Mouse (Mus musculus) layer of hippocampus, adult 9-10 months (tissue): ENCODE results near the gene Slc35b2.

Experiments used
- DNase-seq: peaks from one replicate; pipeline ENCODE4 v3.0.0; 2022; ENCODE audit warnings: low spot score

The Slc35b2 gene

GRCm38 (mm10) chr17:45565103-45565502, 1.4 kb downstream of the Slc35b2 start:
- DNase-seq = no peak

- DNase-seq = no peak
Measured at GRCm38 (mm10) chr17:45566031-45566359, 2.3 kb downstream of the Slc35b2 start.

- DNase-seq = no peak
Measured at GRCm38 (mm10) chr17:45566360-45567161, 2.9 kb downstream of the Slc35b2 start.

- no peak for DNase-seq
Measured at GRCm38 (mm10) chr17:45567162-45567601, 3.5 kb downstream of the Slc35b2 start.

- DNase-seq = no peak
Measured at GRCm38 (mm10) chr17:45568990-45569389, 5.3 kb downstream of the Slc35b2 start.

- no peak for DNase-seq
Measured at GRCm38 (mm10) chr17:45569999-45570398, 6.3 kb downstream of the Slc35b2 start.

- no peak for DNase-seq
Measured at GRCm38 (mm10) chr17:45572103-45573086, 8.7 kb downstream of the Slc35b2 start.

- DNase-seq = peak; percentile 96
Measured at GRCm38 (mm10) chr17:45573087-45573779, 9.6 kb downstream of the Slc35b2 start, which contains the start of gene Hsp90ab1. Gene Hsp90ab1 (minus strand): TSS chr17:45573271.

- peak; percentile 93 for DNase-seq
Measured at GRCm38 (mm10) chr17:45573780-45574123, 10.1 kb downstream of the Slc35b2 start.

GRCm38 (mm10) chr17:45574129-45574761, 10.6 kb downstream of the Slc35b2 start:
- peak; percentile 77 for DNase-seq

- no peak for DNase-seq
Measured at GRCm38 (mm10) chr17:45575123-45575897, 11.6 kb downstream of the Slc35b2 start.

GRCm38 (mm10) chr17:45578242-45578641, 14.6 kb downstream of the Slc35b2 start:
- DNase-seq = no peak

GRCm38 (mm10) chr17:45578843-45579242, 15.2 kb downstream of the Slc35b2 start:
- DNase-seq = no peak

- DNase-seq = no peak
Measured at GRCm38 (mm10) chr17:45579554-45579953, 15.9 kb downstream of the Slc35b2 start.

- no peak for DNase-seq
Measured at GRCm38 (mm10) chr17:45580958-45581477, 17.3 kb downstream of the Slc35b2 start.

GRCm38 (mm10) chr17:45581567-45581983, 17.9 kb downstream of the Slc35b2 start:
- peak; percentile 76 for DNase-seq

GRCm38 (mm10) chr17:45582188-45582587, 18.5 kb downstream of the Slc35b2 start:
- no peak for DNase-seq

GRCm38 (mm10) chr17:45582715-45583355, 19.2 kb downstream of the Slc35b2 start:
- DNase-seq = no peak

GRCm38 (mm10) chr17:45584096-45584896, 20.6 kb downstream of the Slc35b2 start:
- no peak for DNase-seq
